Mouse (Mus musculus) frontal cortex, adult (tissue): ENCODE data around the gene Mpig6b.

Experiments
- ATAC-seq: cut with Nextera tagmentation; 2 replicates; pipeline ENCODE4 v1.9.2; 2017; ENCODE audit warnings: mild to moderate bottlenecking, moderate library complexity, mixed read lengths; ENCODE audit not compliant: low TSS enrichment

Gene Mpig6b

DNA sequence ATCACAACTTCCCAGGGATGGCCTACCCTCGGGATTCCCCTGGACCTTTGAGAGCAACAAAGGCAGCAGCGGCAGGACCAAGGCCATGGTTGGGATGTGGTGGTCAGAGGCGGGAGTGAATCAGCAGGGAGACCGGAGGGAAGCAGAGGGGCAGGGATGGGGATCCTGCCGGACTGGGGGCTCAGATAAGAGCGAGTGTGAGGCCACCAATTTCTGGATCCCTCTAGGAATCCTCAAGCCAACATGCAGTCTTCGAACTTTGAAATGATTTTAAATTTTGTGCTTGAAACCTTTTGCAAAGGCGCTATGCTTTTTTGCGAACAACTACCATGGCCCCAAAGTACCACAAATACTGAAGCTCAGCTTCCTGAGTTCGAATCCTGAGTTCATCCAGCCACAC, at the start of gene Mpig6b:
Gene Mpig6b (minus strand): TSS at position 101 of the 400 bp plus-strand sequence.
- ATAC-seq = no peak

DNA sequence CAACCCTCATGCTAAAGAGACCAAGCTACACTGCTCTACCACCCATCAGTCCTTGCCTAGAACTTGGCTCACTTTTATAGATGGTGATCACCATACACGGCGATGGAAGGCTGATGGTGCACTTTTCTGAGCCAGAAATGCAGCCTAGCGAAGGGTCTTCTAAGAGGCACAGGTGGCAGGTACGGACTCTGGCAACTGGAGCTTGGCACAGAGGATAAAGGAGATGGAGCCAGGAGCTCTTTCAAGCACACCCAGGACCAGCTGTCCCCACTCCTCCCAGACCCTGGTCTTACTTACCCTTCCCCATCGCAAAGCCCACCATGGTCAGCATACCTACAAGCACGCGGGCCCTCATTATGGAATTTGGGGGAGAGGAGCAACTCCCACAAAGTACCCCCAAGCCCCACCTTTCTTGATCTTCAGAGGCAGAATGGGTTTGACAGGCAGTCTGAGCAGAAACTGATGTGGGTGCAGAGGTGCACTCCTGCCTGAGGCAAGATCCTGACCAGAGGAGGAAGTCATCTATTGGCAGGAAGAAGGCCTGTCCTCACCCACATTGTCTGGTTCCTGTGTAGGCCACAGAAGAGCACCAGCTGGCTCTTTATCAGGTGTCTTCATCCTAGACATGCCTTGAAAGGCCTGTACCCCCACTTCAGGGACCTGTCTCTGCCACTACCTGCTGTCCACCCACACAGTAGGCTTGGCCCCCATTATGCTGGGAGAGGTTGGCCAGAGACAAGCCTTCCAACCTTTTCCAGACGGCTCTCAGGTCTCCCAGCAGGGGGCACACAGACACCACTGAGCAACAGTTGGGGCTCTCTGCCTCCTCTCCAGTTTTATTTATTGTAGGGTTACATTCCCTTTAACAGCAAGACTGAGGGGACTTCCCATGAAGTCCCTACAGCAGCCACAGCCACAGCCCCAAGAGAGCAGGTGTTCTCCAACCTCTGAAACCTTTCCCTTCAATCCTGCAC, 49.3 kb upstream of the Mpig6b start, which contains the start of gene Ly6g5b:
Gene Ly6g5b (minus strand): TSS at position 383 of the 974 bp plus-strand sequence.
- ATAC-seq = no peak

DNA sequence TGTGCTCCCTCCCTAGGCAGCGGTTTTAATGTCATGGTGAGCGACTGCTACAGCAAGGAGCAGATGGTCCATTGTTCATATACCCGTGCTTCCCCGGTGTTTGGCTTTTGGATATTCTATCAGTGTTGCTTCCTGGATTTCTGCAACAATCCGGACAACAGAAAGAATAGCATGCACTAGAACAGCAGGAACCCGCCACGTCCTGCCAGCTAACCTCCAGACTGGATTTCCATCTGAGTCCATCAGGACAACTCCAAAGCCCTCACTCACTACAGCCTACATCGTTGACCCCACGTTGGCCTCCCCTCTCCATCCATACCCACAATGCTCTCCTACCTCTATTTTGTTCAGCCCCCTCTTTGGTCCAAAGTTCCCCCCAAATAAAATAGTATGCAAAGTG, 45.8 kb upstream of the Mpig6b start:
- no peak for ATAC-seq

DNA sequence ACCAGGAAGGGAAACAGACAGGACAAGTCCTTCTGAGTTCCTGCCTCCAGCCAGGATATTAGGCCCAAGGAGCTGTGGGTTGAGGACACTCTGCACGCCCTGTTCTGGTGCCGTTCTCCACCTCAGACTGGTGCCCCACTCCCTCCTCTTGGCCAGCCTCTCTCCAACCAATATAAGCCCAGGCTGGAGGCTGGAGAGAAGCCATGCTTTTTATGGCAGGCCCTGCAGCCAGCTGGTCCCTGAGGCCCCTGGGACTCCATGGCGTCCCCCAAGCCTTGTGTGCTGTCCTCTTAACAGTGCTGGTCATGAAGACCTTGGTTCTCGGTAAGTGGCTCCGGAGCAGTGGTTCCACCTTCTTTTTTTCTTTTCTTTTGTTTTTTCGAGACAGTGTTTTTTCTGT, 42.1 kb upstream of the Mpig6b start, which contains the start of gene Ly6g5c:
Gene Ly6g5c (plus strand): TSS at position 183 of the 400 bp plus-strand sequence.
- ATAC-seq = no peak

DNA sequence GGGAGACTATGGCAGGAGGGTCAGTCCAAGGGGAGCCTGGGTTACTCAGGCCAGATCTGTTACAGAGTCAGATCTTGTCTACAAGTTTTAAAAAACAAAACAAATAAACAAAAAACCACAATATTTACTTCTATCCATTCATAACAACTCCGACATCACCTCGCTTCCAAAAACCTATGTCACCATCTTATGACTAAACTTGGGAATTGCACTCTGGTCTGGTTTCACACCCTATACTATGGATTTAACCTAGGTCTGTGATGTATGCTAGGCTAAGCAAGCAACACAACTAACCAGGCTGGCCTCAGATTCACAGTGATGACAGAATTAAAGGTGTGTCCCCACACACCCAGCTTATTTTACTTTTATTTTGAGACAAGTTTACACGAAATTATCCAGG, 40.5 kb upstream of the Mpig6b start:
- ATAC-seq = no peak

DNA sequence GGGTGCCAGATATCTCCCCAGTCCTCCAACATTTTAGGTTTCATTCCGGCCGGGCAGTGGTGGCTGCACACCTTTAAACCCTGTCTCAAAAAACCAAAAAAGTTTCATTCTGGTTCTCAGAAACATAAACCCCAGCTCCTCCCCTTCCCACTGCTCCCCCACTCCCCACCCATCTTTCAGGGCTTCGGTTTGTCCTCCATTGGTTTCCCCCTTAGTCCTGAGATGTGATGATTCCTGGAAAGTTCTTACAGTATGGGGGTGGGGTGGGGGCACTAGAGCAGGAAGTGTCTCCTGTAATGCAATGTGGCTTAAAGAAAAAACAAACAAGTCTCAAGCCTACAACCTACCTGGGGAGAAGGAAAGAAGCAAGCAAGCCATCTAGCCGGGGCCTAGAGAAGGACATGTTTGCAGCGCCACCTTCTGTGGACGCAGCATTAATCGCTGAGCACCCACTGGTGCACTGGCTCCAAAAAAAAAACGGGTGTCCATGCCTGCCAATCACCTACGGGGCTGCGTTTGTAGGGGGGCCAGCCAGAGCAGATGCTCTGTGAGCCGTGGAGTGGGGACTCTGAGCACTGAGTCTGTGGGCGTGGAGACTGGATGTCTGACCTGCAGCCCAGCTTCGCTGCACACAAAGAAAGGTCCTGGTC, 39.9 kb upstream of the Mpig6b start:
- peak; percentile 71; the same call in 1 of the 2 replicates for ATAC-seq

- ATAC-seq = no peak
Observed at GRCm38 (mm10) chr17:35104754-35105153, 38.8 kb upstream of the Mpig6b start.

DNA sequence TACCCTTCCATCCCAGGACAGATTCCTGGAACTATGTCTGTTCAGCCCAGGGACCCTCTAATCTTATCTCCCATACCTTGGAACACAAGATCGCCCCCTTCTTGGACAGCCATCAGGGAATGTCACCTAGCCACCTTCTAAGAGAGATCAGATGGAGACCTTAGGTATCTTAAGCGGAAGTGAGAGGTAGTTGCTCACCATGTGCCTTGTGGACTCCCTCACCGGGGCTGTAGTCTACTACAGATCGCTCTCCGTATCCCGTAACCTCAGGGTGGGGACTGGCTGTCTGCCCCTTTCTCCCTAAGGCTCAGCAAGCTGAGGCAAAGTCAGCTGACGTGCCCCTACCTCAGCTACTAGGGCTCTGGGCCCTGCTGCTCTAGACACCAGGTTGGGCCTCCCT, 38.1 kb upstream of the Mpig6b start:
- no peak for ATAC-seq

- no peak for ATAC-seq
Observed at GRCm38 (mm10) chr17:35103221-35103690, 37.3 kb upstream of the Mpig6b start.

DNA sequence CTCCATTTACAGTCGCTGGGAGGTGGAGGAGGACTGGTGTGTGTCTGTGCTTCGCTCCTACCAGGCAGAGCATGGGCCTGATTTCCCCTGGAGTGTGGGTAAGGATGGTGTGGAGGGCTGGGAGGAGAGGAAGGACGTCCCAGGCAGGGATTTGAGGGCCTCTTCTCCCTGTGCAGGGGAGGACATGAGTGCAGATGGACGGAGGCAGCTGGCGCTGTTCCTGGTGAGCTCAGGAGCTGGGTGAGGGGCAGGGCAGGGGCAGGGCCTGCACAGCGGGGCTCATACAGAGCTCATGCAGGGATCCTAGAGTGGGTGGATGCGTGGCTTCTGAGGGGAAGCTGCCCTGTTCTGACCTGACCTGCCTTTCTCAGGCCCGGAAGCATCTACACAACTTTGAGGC, 36.3 kb upstream of the Mpig6b start:
- ATAC-seq = peak; percentile 35; the same call in 1 of the 2 replicates

GRCm38 (mm10) chr17:35101161-35101560, 35.2 kb upstream of the Mpig6b start:
- ATAC-seq = no peak

DNA sequence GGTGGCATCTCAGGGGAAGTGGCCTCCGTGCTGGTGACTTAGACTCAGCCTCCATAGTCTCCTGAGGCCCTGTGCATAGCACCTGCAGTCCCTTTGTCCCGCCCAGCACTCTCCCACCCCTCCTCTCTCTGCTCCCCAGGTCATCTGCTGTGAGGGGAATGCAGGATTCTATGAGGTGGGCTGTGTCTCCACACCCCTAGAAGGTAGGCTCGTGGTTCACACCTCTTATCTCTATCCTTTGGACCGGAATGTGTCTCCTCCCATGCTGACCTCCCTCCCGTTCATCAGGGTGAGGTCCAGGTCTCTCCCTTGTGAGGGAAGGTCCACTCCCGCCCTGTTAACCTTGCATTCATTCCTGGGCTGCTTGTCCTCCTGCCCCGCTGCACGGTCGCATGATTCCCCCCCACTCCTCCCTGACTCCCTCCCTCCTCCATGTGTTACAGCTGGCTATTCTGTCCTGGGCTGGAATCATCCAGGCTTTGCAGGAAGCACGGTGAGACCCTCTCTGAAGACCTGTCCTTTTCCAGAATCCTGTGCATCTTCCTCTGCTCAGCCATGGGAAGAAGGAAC, 34.3 kb upstream of the Mpig6b start:
- ATAC-seq = no peak

- peak; percentile 58 for ATAC-seq
Observed at GRCm38 (mm10) chr17:35097164-35097655, 31.2 kb upstream of the Mpig6b start.

DNA sequence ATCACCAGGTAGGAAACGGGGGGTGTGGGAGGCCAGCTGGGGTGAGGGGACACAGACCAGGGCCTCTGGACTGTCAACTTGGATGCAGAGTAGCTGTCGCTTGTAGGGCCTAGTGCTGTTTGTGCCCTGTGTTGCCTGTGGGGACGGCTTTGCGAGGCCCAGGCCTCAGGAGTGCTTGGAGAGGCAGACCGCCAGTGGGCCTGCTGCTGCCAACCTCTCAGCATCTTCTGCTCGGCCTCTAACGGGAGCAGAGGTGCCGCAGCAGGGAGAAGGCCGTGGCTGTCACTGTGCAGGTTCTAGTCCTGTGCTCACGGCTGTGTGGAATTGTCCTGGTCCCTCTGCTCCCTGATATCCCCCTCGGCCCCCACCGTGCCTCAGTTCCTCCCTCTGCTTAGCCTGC, 30.6 kb upstream of the Mpig6b start:
- ATAC-seq = no peak

DNA sequence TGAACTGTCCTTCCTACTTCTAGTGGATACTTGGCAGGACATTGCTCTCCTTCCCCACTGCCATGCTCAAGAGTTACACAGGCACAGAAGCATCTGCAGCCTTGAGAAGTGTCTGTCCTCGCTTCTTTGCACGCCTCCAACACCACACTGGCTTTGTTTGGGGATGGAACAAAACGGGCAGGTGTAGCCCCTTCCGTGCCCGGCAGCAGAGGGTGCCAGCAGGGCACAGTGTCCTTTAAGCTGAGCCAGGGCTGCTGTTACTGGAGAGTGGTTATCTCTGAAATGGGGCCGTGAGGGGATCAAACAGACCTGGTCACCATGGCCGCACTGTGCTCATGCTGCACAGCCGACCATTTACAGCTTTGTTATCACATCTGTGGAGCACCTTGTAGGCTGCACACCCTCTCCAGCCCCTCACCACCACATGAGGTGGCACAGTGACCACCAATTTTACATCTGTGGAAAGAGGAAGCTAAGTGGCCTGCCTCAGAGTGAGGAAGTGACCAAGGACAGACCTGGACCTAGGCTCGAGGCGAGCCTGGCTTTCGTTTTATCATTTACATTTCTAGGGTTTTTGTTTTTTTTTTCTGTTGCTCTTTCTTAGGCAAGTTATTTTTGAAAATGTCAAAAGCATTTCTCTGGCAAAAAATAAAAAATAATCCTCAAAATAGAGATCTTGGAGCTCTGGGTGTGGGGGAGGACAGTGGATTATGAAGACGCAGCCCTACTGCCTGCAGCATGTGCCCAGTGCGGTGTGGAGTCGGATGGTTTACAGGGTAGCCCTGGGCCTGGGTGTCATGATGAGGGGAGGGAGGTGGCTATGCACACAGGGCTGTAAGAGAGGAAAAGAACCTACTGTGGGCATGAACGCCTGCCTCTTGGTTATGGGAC, 28.7 kb upstream of the Mpig6b start:
- ATAC-seq = peak; percentile 41; the same call in 1 of the 2 replicates

- ATAC-seq = no peak
Observed at GRCm38 (mm10) chr17:35092403-35093198, 26.6 kb upstream of the Mpig6b start.

DNA sequence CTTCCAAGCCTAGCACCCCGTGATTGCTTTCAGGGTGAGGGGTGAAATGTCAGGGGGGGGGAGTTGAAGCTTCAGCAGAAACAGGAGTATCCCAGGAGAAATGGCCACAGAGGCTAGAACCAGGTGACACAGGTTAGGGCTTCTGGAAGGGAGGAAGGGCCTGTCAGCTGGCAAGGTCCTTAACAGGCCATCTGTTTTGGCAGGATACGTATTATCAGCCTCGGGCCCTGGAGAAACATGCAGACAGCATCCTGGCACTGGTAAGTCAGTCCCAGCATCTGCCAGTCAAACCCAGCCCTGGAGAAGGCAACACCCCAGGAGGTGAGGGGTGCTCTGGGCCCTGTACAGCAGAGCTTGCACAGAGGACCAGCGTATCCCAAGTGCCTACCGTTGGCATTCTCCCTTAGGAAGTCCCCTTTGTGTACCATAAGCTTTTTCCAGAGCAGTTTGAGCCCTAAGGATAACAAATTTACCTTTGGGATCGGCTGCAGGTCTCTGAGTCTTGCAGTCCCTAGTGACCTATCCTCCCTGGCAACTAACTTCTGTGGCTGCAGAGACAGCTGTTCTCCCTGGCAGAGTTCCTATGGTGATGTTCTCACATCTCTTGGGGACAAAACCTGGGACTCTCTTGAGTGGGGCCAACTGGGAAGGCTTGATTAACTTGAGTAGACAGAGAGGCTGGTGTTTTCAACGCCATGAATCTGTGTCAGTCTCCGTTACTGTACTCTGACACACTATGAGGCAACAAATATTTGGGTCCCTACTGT, 24.4 kb upstream of the Mpig6b start:
- no peak for ATAC-seq

GRCm38 (mm10) chr17:35088825-35089644, 23.1 kb upstream of the Mpig6b start, which contains the start of gene Abhd16a:
Gene Abhd16a, plus strand, starts transcription at chr17:35089263.
- ATAC-seq = peak; percentile 98
